Mouse (Mus musculus) lung, embryonic 16.5 days (tissue): ENCODE results near the gene Olfr692. TPM values are rescaled to one million over a fixed set of nuclear protein-coding genes. Genes with fewer than 3 reads are reported as not detected.

Experiments used
- ATAC-seq: fragments of 200-750 bp; cut with Nextera tagmentation; 2 replicates; pipeline ENCODE4 v1.8.0; 2017; ENCODE audit warnings: low read depth, mild to moderate bottlenecking, moderate library complexity
- H3K27ac ChIP-seq: fragments of 300-500 bp; sonication (generic); 2 replicates; pipeline ENCODE4 v1.5.1; 2014; ENCODE audit warnings: mild to moderate bottlenecking, control low read depth, low read length
- H3K27me3 ChIP-seq: fragments of 300-500 bp; sonication (generic); 2 replicates; pipeline ENCODE4 v1.6.1; 2014; ENCODE audit warnings: low read depth, low read length, mixed read lengths; ENCODE audit not compliant: control insufficient read depth, insufficient read depth
- H3K36me3 ChIP-seq: fragments of 300-500 bp; sonication (generic); 2 replicates; pipeline ENCODE4 v1.6.1; 2014; ENCODE audit warnings: low read length; ENCODE audit not compliant: control insufficient read depth, insufficient read depth
- H3K4me1 ChIP-seq: fragments of 300-500 bp; sonication (generic); replicated peaks from 2 replicates; pipeline ENCODE4 v1.6.1; 2014; ENCODE audit warnings: low read length, mixed read lengths; ENCODE audit not compliant: control insufficient read depth, insufficient read depth
- H3K4me2 ChIP-seq: fragments of 300-500 bp; sonication (generic); 2 replicates; pipeline ENCODE4 v1.6.1; 2014; ENCODE audit warnings: low read depth, low read length, control low read depth
- H3K4me3 ChIP-seq: fragments of 300-500 bp; sonication (generic); 2 replicates; pipeline ENCODE4 v1.5.1; 2014; ENCODE audit warnings: mild to moderate bottlenecking, low read length, control low read depth
- H3K9ac ChIP-seq: fragments of 300-500 bp; sonication (generic); 2 replicates; pipeline ENCODE4 v1.6.1; 2014; ENCODE audit warnings: low read length, control low read depth
- H3K9me3 ChIP-seq: fragments of 300-500 bp; sonication (generic); 2 replicates; pipeline ENCODE4 v1.6.1; 2016; ENCODE audit warnings: low read length; ENCODE audit not compliant: control insufficient read depth
- WGBS: fragments of 180-500 bp; shearing (Covaris S2); extraction: QIAGEN DNeasy Blood & Tissue Kit; methylation state at CpG from one replicate; pipeline ENCODE4 v1.1.7; 2014; 5-methylcytosine and 5-hydroxymethylcytosine counted together
- polyA plus RNA-seq: library from polyadenylated mRNA; unstranded; fragments of >200 nt; fragmentation: Nextera tagmentation; extraction: Ambion mirVana; gene quantifications from 2 replicates; pipeline ENCODE4 v1.2.1, GENCODE M21; 2015

Olfr692 gene
- polyA plus RNA-seq, 1 experiment from 2014 or later, result not detected

DNA sequence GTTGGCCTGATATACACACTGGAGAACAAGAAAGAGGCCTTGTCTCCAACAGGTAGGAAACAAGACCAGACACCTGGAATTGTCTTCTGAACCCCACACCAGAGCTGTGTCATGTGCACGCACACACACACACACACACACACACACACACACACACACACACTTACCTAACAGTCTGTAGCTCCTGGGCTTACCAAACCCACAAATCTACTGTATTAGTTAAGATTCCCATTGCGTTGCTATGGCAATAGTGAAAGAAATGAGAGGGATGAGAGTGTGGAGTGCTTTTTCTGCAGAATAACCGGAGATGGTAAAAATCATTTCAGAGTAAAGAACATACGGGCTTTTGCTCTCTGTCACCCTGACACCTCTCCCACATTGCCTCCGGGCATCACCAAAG is 50.1 kb downstream of the Olfr692 start:
- WGBS, result 74% methylated on average over 5 of the region's 5 CpGs

More for the DNA sequence above, 50.1 kb downstream of the Olfr692 start:
- Histone ChIP-seq H3K4me1 (no peaks in the 10 kb centered on the region), H3K27ac (no peak overlapping the region), H3K4me2 (no peak overlapping the region), H3K9ac (no peak overlapping the region), H3K27me3 (no peaks in the 10 kb centered on the region), H3K9me3 (no peaks in the 10 kb centered on the region), H3K36me3 (no peaks in the 10 kb centered on the region), H3K4me3 (no peak overlapping the region)
- ATAC-seq, result no peak

Other genes with a start within 250 kb of the Olfr692 start
- not detected in 2 replicates for gene Olfr683, start 221.2 kb upstream of the Olfr692 start, polyA plus RNA-seq
- gene Olfr684, start 204.6 kb upstream of the Olfr692 start, polyA plus RNA-seq, result not detected in 2 replicates
- gene Olfr685, start 182.2 kb upstream of the Olfr692 start, polyA plus RNA-seq, result not detected in 2 replicates
- gene Olfr686, start 160.7 kb upstream of the Olfr692 start, polyA plus RNA-seq, result not detected in 2 replicates
- gene Olfr688, start 80.1 kb upstream of the Olfr692 start, polyA plus RNA-seq, result not detected in 2 replicates
- gene Olfr689, start 57.1 kb upstream of the Olfr692 start, polyA plus RNA-seq, result not detected in 2 replicates
- gene Olfr690, start 34.1 kb upstream of the Olfr692 start, polyA plus RNA-seq, result not detected in 2 replicates
- gene Olfr691, start 26.0 kb upstream of the Olfr692 start, polyA plus RNA-seq, result not detected in 2 replicates
- not detected in 2 replicates for gene Gm5901, start 6.8 kb downstream of the Olfr692 start, polyA plus RNA-seq
- gene Fam160a2, start 31.8 kb downstream of the Olfr692 start, polyA plus RNA-seq, result 39.3 and 41.4 TPM in 2 replicates
- not detected in 2 replicates for gene Cnga4, start 36.3 kb downstream of the Olfr692 start, polyA plus RNA-seq
- gene Cckbr, start 57.5 kb downstream of the Olfr692 start, polyA plus RNA-seq, result 0.26 and 0.60 TPM in 2 replicates
- 90.2 and 97.1 TPM in 2 replicates for gene Cavin3, start 114.1 kb downstream of the Olfr692 start, polyA plus RNA-seq
- gene Smpd1, start 186.1 kb downstream of the Olfr692 start, polyA plus RNA-seq, result 47.8 and 50.3 TPM in 2 replicates
- gene Apbb1, start 213.4 kb downstream of the Olfr692 start, polyA plus RNA-seq, result 46.3 and 48.0 TPM in 2 replicates
- gene Hpx, start 231.9 kb downstream of the Olfr692 start, polyA plus RNA-seq, result 1.0 and 4.6 TPM in 2 replicates